Mouse (Mus musculus) adrenal gland, postnatal 10 days (tissue): ENCODE measurements around the gene Comp. TPM values are rescaled to one million over a fixed set of nuclear protein-coding genes. Genes with fewer than 3 reads are reported as not detected.
A peak's percentile ranks its signal among the peaks of the same experiment; 100 is the strongest.

Experiments
- DNase-seq: peaks from one replicate; pipeline ENCODE4 v3.0.0; 2021; ENCODE audit warnings: mixed read lengths
- total RNA-seq, 2 experiments: library from RNA; stranded (reverse); gene quantifications; 2 replicates each; pipeline ENCODE4 v1.2.3; 2021

Gene Comp
- total RNA-seq, 2 experiments from 2014 or later, result 0.97 to 2.0 TPM

DNA sequence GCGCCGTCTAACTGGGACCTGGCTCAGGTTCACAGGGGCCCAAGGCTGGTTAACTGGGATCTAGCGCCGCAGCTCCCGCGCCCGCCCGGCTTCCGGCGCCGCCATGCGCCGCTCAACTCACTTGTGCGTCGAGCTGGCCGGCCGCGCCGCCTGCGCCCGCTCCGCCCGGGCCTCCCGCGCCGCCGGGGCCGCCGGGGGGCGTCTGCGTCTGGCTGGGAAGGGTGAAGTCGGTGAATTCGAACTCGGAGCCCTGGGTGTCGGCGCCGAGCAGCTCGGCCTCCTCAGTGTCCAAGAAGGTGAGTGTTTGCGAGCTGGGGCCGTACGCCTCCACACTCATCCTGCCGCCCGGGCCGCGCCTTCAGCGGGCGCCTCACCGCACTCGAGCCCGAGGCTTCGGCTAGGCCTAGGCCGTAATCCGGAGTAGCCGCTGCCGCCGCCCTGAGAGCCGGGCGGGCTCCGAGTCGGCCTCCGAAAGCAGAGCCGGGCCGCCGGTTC is 20.7 kb upstream of the Comp start:
- DNase-seq, result no peak

DNA sequence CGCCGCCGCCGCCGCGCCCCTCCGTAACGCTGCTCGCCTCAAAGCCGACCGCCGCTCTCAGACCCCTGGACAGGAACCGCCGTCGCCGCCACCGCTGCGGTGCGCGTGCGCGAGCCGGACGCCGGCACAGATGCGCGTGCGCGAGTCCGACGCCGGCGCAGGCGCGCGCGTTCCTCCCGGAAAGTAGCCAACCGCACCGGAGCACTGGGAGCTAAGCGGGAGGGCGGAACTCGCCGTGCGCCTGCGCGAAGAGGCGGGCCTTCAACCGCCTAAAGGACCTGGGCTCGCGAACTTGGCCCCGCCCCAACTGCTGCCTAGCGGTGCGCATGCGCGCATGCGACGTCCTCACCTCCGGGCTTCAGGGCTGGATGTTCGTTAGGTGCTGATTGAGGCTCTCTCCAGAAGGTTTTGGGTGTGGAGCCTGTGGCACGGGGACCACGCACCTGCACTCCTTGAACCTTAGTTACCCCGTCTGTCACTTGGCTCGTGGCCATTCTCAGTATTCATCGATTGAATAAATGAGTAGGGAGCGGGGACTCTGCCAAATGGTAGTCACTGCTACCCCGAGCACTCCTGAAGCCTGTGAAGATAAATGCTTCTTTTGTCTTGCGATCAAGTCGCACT is 20.1 kb upstream of the Comp start, which contains the start of gene Upf1:
Upf1 (minus strand) TSS at position 85 of the 624 bp plus-strand sequence.
- peak; percentile 100 for DNase-seq

- DNase-seq, result no peak
Measured at GRCm38 (mm10) chr8:70354004-70354403, 19.4 kb upstream of the Comp start.

- DNase-seq, result no peak
Measured at GRCm38 (mm10) chr8:70356111-70356510, 17.2 kb upstream of the Comp start.

DNA sequence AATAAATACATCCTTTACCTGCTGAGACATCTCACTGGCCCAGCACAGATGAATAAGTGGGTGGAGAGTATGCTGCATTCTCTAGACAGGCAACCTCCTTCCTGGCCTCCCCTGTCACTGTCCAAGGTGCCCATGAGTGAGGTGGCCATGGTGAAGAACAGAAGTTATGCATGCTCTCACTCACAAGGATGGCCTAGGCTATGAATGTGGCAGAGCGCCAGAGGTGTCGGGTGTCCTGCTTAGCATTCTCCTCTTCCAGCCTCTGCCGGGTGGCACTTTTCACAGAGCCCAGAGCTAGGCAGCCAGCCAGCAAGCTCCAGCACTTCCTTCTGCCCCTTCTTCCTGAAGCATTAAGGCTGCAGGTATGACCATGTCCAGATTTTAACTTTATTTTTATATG is 13.9 kb upstream of the Comp start:
- DNase-seq, result peak; percentile 42

DNA sequence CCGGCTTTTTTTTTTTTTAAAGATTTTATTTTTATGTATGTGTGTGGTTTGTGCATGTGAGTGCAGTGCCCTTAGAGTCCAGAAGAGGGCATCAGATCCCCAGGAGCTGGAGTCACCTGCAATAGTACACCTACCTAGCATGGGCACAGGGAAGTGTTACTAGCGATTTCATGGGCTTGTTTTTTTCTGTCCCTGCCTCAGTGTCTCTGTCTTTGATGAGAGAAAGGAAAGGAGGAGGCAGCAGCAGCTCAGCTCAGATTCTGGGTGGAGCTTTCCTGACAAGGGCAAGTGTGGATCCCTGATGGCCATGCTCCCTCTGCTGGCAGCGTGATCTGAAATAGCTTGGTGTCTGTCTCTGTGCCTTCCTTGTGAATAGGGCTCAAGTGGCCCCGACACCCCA is 12.6 kb upstream of the Comp start:
- DNase-seq, result peak; percentile 35

- peak; percentile 59 for DNase-seq
Measured at GRCm38 (mm10) chr8:70361484-70362032, 11.8 kb upstream of the Comp start.

DNA sequence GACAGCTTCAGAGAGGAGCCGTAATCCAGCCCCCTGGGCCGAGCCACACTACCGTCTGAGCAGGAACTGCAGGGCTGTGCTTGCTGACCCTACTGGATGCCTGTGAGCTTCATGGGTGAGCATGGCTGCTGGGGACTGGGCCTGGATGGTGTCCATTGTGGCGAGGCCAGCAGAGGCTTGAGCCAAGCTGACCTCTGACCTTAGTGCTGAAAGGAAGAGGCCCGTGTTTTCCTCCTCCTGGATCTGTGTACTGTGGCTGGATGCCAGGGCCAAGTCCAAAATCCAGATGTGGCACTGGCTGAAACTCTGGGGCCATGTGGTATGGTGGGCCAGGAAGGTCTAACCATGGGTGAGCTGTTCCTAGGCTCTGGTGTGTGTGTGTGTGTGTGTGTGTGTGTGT is 9.3 kb upstream of the Comp start:
- peak; percentile 77 for DNase-seq

DNA sequence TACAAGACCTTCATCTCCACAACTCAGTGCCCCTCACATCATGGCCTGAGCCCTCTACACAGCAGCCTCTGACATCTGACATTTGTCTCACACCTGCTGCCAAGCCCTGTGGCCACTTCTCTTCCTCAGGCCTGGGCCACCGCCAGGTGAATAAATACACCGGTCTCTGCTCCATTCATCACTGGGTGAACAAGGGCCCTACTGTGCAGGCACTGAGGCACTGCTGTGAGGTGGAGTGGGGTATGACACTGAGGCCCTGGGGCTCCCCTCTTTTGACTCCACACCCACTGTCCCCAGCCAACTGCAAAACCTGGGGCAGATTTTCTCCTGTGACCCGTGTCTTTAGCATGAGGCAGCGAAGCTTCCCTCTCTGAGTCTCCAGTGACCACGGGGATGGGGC is 6.8 kb upstream of the Comp start:
- DNase-seq, result no peak

- DNase-seq, result peak; percentile 56
Measured at GRCm38 (mm10) chr8:70370476-70370875, 2.9 kb upstream of the Comp start.

- DNase-seq, result peak; percentile 26
Measured at GRCm38 (mm10) chr8:70371951-70372350, 1.4 kb upstream of the Comp start.

DNA sequence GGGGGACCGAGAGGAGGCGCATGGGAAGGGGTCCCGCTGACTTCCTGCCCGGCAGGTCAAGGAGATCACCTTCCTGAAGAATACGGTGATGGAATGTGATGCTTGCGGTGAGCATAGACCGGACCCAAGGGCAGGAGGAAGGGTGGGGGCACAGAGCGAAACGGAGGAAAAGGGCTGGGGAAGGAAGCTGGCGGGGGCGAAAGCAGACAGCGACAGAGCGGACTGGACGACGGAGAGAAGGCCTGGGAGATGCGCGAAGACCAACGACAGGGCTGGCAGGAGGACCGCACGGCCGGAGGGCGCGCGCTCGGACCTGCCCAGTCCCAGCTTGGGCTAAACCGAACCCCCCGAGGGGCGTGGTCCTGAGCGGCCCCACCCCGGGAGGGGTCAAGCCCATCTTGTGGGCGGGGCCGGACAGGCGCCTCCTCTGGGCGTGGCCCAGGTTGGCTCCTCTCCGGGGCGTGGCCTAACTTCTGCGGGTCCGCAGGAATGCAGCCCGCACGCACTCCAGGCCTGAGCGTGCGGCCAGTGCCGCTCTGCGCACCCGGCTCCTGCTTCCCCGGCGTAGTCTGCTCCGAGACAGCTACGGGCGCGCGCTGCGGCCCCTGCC is 1.1 kb downstream of the Comp start:
- DNase-seq, result peak; percentile 85

DNA sequence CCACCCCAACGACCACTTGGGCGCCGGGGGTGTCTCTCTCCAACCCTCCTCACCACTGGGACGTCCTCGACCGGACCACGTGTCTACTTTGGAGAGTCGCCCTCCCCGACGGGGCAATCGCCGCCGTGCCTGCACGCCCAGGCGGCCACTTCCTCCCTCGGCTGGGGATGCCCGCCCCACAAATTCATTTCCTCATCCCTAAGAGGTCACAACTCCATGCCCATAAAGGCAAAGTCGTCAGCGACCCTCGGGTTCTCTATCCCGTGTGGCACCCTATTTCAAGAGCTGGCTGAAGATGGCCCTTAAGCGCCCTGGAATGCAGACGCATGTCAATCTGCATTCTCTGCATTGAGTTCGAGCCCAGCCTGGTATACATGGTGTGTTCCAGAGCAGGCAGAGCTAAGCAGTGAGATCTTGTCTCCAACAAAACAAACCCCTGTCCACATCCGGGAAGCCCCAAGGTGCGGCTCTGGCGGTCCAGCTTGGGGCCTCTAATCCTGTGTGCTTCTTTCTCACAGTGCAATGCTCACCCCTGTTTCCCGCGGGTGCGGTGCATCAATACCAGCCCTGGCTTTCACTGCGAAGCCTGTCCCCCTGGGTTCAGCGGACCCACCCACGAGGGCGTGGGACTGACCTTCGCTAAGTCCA is 2.0 kb downstream of the Comp start:
- no peak for DNase-seq

DNA sequence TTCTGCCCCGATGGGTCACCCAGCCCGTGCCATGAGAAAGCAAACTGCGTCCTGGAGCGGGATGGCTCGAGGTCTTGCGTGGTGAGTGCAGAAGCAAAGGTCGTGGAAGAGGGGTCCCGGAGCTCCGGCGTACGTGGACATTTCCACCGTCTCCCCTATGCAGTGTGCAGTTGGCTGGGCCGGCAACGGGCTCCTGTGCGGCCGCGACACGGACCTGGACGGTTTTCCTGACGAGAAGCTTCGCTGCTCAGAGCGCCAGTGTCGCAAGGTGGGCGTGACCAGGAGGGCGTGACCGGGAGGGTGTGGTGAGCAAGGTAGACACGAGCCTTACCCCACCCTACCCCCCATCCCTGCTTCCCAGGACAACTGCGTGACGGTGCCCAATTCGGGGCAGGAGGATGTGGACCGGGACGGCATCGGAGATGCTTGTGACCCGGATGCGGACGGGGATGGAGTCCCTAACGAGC is 3.0 kb downstream of the Comp start:
- DNase-seq, result no peak

GRCm38 (mm10) chr8:70377049-70377448 is 3.7 kb downstream of the Comp start:
- no peak for DNase-seq

GRCm38 (mm10) chr8:70380069-70380468 is 6.7 kb downstream of the Comp start:
- no peak for DNase-seq

- peak; percentile 85 for DNase-seq
Measured at GRCm38 (mm10) chr8:70383287-70383686, 9.9 kb downstream of the Comp start.

DNA sequence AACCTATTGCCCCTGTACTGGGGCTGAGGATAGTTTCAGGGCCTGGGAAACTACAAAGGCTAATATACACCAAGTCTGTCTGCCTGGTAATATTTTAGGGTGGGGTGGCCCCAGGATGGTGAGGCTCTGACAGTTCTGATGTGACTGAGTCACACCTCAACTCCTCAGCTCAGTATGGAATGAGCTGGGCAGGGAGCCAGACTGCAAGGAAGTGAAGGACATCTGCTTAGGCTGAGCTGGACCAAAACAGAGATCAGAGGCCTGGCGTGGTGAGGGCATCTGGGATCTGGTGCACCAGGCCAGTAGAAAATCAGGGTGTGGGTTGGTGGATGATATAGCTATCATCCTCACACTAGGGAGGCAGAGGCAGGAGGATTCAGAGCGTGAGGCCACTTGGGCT is 16.3 kb downstream of the Comp start:
- DNase-seq, result peak; percentile 51

GRCm38 (mm10) chr8:70393087-70393486 is 19.7 kb downstream of the Comp start:
- no peak for DNase-seq

DNA sequence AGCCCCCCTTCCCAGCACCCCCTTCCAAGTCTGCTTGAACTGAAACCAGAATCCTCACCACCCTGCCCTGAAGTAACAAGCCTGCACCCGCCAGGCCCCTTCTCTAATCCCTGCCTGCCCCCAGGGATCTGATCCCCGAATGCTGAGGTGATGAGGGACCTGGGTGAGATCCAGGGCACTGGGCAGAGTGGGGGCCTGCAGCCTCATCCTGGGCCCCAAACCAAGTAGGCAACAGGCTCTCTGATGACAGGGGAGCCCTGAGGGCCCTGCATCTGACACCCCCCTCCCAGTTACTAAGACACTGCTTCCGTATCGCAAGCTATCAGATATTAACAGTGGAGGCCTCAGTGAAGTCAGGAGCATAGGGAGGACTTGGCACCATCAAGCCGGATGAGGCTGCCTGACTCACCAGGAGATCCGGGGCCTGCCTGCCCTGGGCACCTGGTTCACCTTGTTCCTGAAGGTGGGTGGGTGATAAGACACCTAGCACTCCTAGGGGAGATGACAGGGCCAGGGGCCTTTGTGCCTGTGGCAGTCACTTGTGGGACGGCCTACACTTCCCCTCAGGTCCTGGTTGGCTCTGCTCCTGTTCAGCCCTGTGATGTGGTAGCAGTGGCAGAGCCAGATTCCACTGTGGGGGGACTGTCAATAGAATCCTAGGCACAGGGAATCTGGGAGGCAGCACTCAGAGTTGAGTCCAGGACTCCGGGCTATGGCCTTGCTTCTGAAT is 21.1 kb downstream of the Comp start:
- no peak for DNase-seq

DNA sequence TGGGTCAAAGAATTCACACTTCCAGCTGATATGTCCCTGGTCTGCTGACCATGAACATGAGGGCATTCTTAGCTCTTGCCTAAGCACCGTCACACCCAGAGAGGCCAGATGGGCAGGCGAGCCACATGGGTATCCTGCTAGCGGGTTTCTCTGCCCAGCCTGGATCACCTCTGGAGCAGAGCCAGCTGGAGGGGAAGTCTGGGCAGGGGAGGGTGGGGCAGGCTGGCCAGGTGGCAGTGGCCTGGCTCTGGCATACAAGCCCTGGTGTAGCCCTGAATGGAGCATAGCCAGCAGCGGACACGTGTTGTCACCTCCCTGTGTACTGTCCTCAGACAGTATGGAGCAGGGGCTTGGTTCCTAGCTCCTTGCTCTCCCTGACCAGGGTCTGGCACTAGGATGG is 22.3 kb downstream of the Comp start:
- peak; percentile 68 for DNase-seq

- no peak for DNase-seq
Measured at GRCm38 (mm10) chr8:70396184-70396583, 22.8 kb downstream of the Comp start.
